Mouse (Mus musculus) limb, embryonic 14.5 days (tissue): ENCODE measurements at regions not wholly inside any gene's neighbourhood (a gene's known extent, or its start where the extent isn't known, plus 50 kb on each side); places are given as distances from the start of the nearest gene placed in this dataset.

ENCODE experiments used
- ATAC-seq: fragments of 200-750 bp; cut with Nextera tagmentation; 2 replicates; pipeline ENCODE4 v1.8.0; 2017; ENCODE audit warnings: low read depth, moderate number of reproducible peaks, moderate TSS enrichment; ENCODE audit not compliant: low FRiP score
- DNase-seq: peaks from one replicate; pipeline ENCODE4 v3.0.0-alpha.2; 2015; ENCODE audit warnings: low spot score
- H3K27ac ChIP-seq: fragments of 300-500 bp; sonication (generic); replicated peaks from 2 replicates; pipeline ENCODE4 v1.5.1; 2014; ENCODE audit warnings: low read depth, mild to moderate bottlenecking, low read length, moderate library complexity, mixed read lengths
- H3K27me3 ChIP-seq: fragments of 300-500 bp; sonication (generic); 2 replicates; pipeline ENCODE4 v1.6.1; 2014; ENCODE audit warnings: low read length, mixed read lengths; ENCODE audit not compliant: control insufficient read depth, insufficient read depth
- H3K36me3 ChIP-seq: fragments of 300-500 bp; sonication (generic); 2 replicates; pipeline ENCODE4 v1.6.1; 2014; ENCODE audit warnings: mild to moderate bottlenecking, low read length, moderate library complexity, mixed read lengths; ENCODE audit not compliant: control insufficient read depth, insufficient read depth
- H3K4me1 ChIP-seq: fragments of 300-500 bp; sonication (generic); 2 replicates; pipeline ENCODE4 v1.6.1; 2014; ENCODE audit warnings: antibody characterized with exemption, low read length, mixed read lengths; ENCODE audit not compliant: control insufficient read depth, insufficient read depth
- H3K4me2 ChIP-seq: fragments of 300-500 bp; sonication (generic); replicated peaks from 2 replicates; pipeline ENCODE4 v1.6.1; 2014; ENCODE audit warnings: low read depth, mild to moderate bottlenecking, low read length, moderate library complexity; ENCODE audit not compliant: severe bottlenecking
- H3K4me3 ChIP-seq: fragments of 300-500 bp; sonication (generic); replicated peaks from 2 replicates; pipeline ENCODE4 v1.5.1; 2014; ENCODE audit warnings: low read length
- H3K9ac ChIP-seq: fragments of 300-500 bp; sonication (generic); 2 replicates; pipeline ENCODE4 v1.6.1; 2014; ENCODE audit warnings: mild to moderate bottlenecking, low read depth, low read length, moderate library complexity; ENCODE audit not compliant: severe bottlenecking
- H3K9me3 ChIP-seq: fragments of 300-500 bp; sonication (generic); 2 replicates; pipeline ENCODE4 v1.6.1; 2016; ENCODE audit warnings: low read length; ENCODE audit not compliant: control insufficient read depth
- POLR2A ChIP-seq: fragments of 200-500 bp; IDR thresholded peaks from 2 replicates; pipeline ENCODE4 v1.8.0; 2012; ENCODE audit warnings: inconsistent platforms, mild to moderate bottlenecking, moderate library complexity, borderline replicate concordance; ENCODE audit not compliant: insufficient read depth, insufficient read length; ENCODE audit errors: extremely low read depth
- WGBS: fragments of 180-500 bp; shearing (Covaris S2); extraction: QIAGEN DNeasy Blood & Tissue Kit; methylation state at CpG from one replicate; pipeline ENCODE4 v1.1.7; 2014; 5-methylcytosine and 5-hydroxymethylcytosine counted together

DNA sequence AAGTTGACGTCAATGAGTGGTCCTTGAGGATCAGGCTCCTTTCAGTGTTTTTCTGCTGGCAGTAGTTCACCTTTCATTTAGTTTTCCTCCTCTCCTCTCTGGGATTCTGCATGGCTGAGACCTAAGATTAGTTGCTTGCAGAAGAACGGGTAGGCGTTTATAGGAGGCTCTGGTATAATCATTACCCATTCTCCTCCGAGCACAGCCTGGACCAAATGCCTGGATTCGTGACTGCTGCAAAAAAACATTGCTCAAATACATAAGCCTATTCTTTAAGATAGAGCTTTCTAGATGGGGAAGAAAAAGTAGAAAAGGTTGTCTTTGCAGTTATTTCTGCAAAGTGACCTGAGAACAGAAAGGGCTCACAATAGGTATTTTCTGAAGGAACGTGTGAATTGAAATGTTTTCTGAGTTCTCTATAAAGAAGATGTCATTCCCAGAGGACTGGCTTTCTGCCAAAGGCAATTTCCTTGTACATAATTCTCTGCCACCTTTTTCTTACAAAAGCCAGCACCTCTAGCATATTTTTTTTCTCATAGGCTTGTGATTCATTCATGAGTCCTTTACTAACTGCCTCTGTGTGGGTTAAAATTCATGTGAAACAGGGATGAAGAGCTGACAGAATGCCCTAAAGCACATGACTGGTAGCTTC is 238.0 kb upstream of the Fam49a start:
- WGBS, result 69% methylated on average over 6 of the region's 6 CpGs
- TF ChIP-seq POLR2A, result no peak
- no peak overlapping the region for H3K27ac ChIP-seq
- no peak overlapping the region for H3K9ac ChIP-seq
- H3K4me1 ChIP-seq, result no peaks in the 10 kb centered on the region
- no peak for ATAC-seq
- no peak for DNase-seq
- H3K27me3 ChIP-seq, result no peaks in the 10 kb centered on the region
- H3K4me2 ChIP-seq, result no peak overlapping the region
- H3K36me3 ChIP-seq, result no peaks in the 10 kb centered on the region
- H3K9me3 ChIP-seq, result no peaks in the 10 kb centered on the region
- H3K4me3 ChIP-seq, result no peak overlapping the region

DNA sequence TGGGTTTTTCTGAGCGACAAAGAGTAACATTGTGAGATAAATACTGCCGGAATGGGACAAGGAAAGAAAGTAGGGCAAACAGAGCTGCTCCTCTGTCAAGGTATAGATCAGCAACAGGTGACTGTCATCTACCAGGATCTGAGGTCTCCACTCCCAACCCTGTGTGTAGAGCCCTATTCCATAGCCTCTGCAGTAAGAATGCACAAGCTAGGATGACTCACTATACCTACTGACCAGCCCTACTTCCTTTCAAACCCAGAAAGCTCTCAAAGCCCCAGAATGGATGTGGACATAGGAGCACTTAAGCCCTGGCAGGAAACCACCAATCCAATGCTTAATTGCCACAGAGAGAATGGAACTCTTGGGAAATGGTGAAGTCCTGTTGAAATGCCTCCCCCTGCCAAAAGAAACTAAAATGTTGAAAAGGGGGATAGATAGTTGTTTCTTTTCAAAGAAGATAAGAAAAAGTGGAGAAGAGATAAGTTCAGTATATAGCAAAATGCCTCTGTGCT is 231.8 kb upstream of the Fam49a start:
- Histone ChIP-seq H3K27me3 (no peaks in the 10 kb centered on the region), H3K36me3 (no peaks in the 10 kb centered on the region), H3K4me2 (no peak overlapping the region), H3K4me3 (no peak overlapping the region), H3K9ac (no peak overlapping the region), H3K4me1 (no peaks in the 10 kb centered on the region), H3K9me3 (no peaks in the 10 kb centered on the region), H3K27ac (no peak overlapping the region)
- no peak for DNase-seq
- WGBS, result 82% methylated on average over 2 of the region's 2 CpGs
- no peak for TF ChIP-seq POLR2A
- no peak for ATAC-seq

DNA sequence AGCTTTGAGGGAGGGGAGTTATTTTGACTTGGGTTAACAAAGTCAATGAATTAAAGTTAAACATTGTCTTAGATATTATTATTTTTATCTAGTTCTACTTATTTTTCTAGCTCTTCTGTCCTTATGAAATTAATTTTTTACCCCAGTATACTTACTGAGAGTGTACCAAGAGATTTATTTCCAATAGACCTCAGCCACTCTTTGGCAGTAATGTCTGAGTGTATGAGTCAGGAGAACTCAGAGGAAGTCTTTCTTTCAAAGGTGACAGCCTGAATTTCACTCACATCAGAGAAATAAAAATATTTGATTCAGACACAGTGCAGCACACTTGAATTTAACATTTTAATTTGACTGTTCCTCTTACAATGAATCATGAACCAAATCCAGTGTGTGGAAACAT is 227.4 kb upstream of the Fam49a start:
- H3K4me3 ChIP-seq, result no peak overlapping the region
- no peaks in the 10 kb centered on the region for H3K4me1 ChIP-seq
- no peak overlapping the region for H3K4me2 ChIP-seq
- ATAC-seq, result no peak
- H3K27ac ChIP-seq, result no peak overlapping the region
- no peak for TF ChIP-seq POLR2A
- H3K9me3 ChIP-seq, result no peaks in the 10 kb centered on the region
- DNase-seq, result no peak
- no peaks in the 10 kb centered on the region for H3K36me3 ChIP-seq
- H3K27me3 ChIP-seq, result no peaks in the 10 kb centered on the region
- H3K9ac ChIP-seq, result no peak overlapping the region

DNA sequence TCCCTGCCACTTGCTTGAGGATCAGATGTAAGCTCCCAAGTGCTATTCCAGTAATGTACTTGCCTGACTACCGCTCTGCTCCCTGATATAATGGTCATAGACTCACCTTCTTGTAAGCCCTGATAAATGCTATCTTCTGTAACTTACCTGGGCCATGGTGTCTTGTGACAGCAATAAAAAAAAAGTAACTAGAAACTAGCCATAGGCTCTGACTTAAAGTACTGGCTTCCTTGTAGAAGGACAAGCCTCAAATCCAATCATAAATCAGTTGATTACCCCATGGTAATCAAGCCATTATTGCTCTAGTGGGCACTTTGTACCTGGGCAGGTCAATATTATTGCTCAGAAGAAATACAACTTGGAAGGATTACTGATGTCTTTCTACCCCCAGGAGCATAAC is 222.7 kb upstream of the Fam49a start:
- ATAC-seq (no peak), DNase-seq (no peak)
- no peak for TF ChIP-seq POLR2A
- Histone ChIP-seq H3K9me3 (no peaks in the 10 kb centered on the region), H3K36me3 (no peaks in the 10 kb centered on the region), H3K27me3 (no peaks in the 10 kb centered on the region), H3K27ac (no peak overlapping the region), H3K4me3 (no peak overlapping the region), H3K4me2 (no peak overlapping the region), H3K9ac (no peak overlapping the region), H3K4me1 (no peaks in the 10 kb centered on the region)
- 77% methylated on average over 1 of the region's 1 CpGs for WGBS

DNA sequence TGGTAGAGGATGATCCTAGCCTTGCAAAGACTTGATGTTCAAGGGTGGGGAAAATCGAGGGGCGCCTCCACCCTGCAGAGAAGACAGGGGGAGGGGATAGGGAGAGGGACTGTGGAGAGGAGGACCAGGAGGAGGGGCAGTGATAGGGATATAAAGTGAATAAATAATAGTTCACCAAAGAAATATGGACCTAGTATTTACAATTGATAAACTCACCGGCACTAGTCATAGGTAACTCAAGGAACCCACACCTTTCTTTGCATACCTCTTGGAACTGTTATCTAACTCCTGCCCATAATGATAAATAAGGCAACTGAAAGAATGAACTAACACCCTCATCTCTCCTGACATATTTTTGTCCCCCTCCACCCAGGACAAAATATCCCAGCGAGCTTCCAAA is 199.7 kb upstream of the Fam49a start:
- H3K9ac ChIP-seq, result no peak overlapping the region
- no peaks in the 10 kb centered on the region for H3K36me3 ChIP-seq
- no peak for TF ChIP-seq POLR2A
- no peak for DNase-seq
- WGBS, result 90% methylated on average over 4 of the region's 4 CpGs
- H3K4me1 ChIP-seq, result no peaks in the 10 kb centered on the region
- H3K27me3 ChIP-seq, result no peaks in the 10 kb centered on the region
- ATAC-seq, result no peak
- H3K4me2 ChIP-seq, result no peak overlapping the region
- H3K27ac ChIP-seq, result no peak overlapping the region
- H3K4me3 ChIP-seq, result no peak overlapping the region
- no peaks in the 10 kb centered on the region for H3K9me3 ChIP-seq
